Mouse (Mus musculus) retina, adult 2 months (tissue): Measurements from ENCODE around the gene Stat3.

Experiments
- DNase-seq: peaks from one replicate; pipeline ENCODE4 v3.0.0-alpha.2; 2012; ENCODE audit warnings: low read depth, low spot score

The Stat3 gene

DNA sequence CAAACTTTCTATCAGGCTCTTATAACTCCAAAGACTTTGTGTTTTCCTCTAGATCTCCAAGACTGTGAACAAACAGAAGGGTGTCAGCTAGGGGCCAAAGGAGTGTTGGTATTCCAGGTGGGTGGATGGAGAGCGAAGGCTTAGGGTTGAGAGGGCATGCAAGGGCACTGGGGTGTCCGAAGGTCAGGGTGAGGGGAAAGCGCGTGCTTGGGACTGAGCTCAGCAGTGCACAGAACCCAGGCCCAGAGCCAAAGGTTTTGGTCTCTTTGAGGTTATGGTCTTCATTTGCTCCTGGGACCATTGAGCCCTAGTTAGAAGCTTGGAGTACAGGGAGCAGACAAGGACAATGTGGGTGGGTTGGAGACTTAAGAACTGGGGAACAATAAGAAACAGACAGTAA is 84.2 kb downstream of the Stat3 start:
- no peak for DNase-seq

DNA sequence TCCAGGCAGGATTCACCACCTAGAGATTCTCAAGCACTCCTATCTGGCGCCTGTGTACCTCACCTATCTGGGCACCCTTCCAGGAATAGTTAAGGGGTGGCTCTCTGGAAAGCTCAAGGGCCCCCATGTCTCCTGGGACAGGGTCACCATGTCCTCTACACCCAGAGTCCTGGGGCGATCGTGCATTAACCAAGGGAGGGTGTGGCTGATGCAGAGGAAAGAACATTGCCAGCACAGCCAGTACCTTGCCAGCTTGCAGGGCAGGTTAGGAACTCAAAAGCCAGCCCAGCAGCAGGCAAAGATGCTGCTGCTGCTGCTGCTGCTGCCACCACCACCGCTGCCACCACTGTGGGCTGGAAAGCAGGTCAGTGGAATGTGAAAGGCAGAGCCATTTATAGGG is 85.1 kb downstream of the Stat3 start:
- no peak for DNase-seq

DNA sequence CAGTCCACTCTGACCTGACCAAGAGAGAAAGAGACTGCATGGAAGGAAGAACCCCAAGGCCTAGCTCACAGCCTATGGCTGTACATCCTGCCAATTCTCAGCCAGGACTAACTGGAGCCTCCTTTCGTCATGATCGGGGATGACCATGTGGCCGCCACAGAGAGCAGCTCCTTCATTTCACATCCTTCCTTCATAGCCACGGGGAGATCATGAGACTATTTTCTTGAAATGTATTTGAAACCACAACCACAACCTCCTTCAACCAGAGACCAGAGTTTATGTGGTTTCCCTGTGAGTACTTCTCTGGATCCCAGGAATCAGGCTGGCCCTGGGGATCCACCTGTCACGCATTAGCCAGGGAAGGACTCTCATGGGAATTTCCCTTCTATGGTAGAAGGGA is 86.3 kb downstream of the Stat3 start:
- no peak for DNase-seq

DNA sequence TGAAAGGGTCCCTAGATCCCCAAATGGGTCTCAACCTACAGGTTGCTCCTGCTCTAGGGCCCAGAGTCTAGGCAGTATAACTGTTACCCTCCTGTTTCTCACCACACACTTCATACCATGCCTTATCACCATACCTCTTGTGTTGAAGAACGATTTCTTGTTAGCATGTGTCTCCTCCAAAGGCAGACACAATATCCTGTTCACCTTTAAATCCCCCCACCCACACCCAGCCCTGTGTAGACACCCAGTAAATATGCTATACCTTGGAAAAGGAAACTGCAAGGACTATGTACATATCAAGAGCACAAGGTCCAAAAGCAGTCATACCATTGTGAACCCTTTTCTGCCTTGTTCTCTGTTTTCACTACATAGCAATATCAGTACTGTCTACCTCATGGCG is 87.3 kb downstream of the Stat3 start:
- DNase-seq, result no peak

DNA sequence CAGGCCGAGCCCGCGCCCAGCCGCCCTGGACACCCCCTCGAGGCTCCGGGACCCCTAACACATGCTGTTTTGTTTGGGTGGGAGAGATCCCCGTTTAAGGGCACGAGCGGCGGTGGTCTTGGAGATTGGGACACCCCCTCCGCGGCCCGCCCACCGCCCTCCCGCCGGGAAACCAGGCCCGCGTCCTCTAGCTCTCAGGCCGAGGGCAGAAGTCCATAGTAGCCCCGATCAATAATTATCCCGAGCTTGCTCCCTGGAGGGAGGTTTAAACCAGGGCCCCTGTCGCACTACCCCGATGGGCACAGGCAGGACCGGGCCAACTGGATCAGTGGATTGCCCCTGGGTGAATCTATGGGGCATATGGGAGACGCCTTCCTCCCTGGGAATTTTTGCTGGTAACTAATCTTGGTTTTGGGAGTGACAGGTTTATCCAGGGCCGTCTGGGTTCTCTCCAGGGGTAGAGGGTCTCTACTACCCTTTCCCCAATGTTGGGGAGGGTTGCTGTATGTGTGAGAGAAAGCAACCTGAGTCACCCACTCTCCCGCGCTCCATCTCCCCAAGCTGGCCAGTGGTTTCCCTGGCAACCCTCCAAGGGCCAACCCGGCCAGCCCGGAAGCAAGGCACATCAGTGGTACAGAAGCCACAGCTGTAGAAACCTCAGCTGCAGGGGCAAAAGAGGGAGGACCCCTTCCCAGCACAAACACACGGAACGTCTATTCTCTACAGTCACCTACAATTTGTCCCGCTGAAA is 88.4 kb downstream of the Stat3 start:
- DNase-seq, result no peak

DNA sequence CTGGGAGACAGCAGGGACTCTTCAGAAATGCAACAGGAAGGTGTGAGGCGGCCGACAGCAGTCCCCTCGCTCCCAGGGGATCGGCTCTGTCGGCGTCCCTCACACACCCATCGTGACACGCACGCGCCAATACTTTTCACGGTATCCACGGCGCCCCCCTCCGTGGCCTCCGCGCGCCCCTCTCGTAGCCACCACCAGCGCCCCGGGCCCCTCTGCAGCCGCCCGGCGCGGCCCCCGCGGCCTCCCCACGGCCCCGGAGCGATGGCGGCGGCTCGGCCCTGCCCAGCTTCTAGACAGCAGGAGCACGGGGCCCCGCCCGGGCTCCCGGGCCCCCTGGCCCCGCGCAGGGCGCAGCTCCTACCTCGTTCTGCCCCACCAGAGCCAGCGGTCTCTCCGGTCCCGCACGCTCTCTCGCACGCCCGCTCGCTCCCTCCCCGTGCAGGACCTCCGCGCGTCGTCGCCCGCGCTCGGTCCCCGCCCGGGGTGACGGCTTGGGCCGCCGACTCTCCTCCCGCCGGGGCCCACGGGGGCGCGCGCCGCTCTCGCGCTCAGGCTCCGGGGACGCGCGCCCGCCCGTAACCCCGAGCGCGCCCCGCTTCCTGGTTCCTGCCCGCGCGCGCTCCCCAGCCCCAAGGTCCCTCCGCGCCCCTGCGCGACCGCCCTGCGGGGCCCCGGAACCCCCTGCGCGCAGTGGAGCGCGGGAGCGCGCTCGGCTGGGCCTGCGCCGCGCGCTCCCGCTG is 89.1 kb downstream of the Stat3 start, which contains the start of gene Stat5b:
Stat5b (minus strand) TSS at position 687 of the 740 bp plus-strand sequence.
- no peak for DNase-seq

DNA sequence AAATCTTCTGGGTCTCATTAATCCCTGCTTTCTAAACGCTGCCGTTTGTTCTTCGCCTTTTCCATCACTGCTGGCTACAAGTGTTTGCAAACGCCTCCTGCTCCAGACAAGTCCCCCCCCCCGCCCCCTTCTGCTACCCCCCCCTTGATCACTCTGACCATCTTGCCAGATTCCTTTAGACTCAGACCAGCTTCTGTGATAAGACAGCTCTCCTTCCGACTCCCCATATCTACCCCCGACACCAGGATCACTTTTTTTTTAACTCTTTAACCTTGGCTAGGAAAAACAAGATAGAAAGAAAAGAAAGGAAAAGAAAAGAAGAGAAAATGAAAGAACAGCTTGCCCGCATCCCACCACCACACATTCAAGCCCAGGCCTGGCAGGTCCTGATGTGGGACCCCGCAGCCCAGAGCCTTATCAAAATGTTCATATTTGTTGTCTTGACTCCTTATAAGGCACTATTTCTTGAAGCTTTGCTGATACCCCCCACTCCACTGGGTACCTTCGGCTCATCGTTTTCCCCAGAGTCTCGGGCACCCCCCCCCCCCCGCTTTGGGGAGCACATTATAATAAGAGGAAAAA is 89.8 kb downstream of the Stat3 start:
- DNase-seq, result no peak

DNA sequence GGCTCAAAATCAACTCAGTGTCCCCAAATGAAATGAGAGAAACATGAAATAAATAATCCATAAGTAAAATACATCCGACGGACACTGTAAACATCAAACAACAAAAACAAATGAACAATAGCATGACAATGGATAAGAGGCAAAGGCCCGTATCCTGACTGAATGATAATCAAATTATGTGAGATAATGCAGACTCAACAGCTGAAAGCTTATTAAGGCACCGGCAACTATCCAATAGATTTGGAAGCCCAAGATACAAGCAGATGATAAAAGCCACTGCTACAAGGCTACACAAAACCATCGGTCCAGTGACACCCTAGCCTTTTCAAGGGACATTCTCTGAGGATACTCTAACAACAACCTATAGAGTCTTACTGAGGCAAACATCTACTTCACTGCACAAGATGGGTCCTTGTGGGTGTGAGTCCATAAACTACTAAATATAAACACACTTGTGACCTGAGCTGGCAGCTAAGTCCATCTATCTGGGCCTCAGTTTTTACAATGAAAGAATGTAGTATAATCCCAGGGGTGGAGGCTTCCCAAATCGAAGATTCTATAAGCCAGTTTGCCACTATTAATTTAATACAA is 90.5 kb downstream of the Stat3 start:
- no peak for DNase-seq

DNA sequence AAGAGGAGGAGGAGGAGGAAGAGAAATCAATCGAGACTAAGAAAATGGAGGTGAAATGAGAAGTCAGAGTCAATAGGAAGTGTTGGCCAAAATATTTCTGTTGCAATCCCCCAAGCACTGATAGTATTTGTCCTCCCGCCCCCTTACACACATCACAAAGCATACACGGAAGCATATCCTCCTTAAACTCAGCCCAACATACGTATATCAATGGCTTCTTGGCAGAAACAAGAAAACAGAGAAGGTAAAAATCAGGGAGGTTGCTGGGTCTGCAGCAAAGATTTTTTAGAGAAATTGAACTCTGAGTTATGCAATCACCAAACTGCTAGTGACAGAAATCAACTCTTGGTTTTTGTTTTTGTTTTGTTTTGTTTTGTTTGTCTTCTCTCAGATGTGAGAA is 91.3 kb downstream of the Stat3 start:
- DNase-seq, result no peak

DNA sequence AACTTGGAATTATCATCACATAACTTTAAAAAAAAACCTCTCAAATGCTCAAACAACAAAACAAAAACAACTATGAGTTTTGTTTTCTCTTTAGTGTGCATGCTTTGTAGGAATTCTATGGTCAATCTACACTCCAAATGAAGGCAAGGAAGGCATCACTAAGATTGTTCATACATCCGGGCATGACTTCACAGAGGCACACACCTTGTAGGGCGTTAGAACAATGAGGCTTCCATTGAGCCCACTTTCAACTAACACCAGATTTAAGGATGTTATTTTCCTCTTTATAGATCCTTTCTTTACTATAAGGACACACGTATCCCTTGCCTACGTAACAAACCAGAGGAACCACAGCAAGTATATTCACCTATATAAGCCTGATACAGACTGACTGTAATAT is 91.8 kb downstream of the Stat3 start:
- no peak for DNase-seq

DNA sequence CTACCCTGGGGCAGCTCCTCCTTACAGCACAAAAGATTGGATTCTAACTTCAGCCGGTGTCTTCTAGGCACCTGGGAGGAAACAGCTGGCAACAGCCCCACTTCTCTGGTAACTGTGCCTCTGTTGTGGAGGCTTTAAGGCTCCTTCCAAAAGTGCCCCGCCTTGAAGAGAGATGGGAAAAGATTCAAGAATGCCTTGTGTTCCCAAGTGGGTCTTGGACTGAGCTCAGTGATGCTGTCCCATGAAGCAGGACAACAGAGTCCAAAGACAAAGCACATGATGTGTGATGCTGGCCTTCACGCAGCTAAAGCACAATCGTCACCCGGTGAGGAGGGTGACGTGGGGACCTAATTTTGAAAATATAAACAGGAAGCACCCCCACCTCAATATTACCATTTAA is 93.5 kb downstream of the Stat3 start:
- DNase-seq, result no peak

DNA sequence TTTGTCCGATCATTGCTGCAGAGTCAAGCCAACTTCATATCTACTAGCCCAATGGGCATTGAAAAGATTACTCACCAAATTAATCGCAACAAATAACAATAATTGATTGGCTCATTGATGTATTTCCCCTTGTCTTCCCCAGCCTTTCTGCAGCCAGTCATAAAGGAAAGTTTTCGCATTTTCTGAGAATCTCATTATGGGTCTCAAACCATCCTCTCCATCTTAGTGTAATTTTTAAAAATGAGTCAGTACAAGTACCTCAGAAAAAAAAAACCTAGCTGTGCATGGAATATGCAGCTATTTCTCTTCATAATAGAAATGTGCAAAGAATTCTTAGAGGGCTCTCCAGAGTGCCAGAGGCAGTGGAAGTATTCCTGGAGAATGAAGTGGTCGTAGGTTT is 95.2 kb downstream of the Stat3 start:
- DNase-seq, result no peak

DNA sequence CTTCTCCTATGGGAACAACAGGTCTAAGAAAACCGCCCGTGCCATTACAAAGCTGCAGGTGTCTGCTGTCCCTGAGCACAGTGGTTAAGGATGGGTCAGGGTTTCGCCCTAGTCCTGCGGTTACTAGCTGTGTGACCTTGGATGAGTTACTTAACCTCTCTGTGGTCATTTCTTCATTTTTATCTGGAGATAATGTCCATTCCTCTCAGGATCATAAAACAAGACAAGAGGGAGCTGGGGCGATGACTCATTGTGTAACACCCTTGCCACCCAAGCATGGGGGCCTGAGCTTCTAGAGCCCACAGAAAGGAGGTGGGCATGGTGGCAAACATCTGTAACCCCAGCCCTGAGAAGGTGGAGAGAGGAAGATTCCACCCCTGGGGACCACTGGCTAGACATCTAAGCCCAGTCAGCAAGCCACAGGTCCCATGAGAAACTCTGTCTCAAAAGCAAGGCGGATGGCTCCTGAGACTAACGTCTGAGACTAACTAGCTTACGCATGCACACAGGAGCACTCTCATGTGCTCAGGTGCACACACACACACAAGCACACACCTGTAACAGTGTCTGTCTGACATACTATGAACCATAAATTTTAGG is 96.2 kb downstream of the Stat3 start:
- no peak for DNase-seq

DNA sequence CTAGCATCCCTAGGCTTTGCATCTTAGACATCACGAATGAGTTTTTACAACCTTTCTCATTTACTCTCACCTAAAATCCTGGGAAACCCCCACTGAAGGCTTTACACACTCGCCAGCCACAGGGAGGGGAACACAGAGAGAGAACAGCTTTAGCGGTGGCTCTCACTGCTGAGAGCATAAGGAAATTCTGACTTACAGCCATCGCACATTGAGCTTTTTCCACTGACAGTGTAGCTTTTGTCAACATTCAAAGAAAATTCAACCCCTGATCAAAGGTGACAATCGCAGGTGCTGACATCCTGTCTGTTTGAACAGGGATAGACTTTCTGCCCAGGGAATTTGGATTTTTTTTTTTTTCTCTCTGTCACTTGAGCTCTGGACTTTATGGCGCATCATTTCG is 97.3 kb downstream of the Stat3 start:
- no peak for DNase-seq

DNA sequence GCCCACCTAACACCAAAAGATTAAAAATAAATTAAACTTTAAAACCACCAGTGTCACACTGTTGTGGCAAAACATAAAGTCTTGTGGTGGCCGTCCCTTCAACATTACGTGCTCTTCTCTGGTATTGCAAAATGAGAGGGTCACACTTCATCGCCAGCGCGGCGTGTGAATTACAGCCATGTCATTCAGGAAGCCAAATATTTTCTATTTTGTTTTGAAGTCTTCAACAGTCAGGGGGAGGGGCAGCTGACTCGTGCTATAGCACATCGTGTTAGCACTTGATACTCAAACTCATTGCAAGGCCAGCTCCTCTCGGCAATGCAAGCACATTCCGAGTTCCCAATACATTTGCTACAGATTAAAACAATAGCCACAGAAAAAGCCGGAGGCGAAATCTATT is 98.5 kb downstream of the Stat3 start:
- DNase-seq, result no peak

DNA sequence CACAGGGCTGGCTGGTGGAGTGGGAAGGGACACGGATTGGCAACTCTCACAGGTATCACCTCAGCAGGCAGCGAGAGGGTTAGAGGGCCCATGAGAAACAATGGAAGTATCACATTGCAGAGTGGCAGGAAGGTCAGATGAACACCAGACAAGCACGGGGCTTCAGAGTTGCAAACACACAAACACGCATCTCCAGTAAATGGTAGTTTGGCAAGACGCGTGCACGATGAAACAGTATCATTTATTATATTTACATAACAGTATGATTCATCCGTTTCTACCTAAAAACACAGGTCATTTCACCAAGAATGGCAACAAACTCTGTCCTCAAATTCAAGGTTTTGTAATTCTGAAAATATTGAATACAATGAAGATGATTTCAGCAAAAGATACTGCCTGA is 99.8 kb downstream of the Stat3 start:
- no peak for DNase-seq

DNA sequence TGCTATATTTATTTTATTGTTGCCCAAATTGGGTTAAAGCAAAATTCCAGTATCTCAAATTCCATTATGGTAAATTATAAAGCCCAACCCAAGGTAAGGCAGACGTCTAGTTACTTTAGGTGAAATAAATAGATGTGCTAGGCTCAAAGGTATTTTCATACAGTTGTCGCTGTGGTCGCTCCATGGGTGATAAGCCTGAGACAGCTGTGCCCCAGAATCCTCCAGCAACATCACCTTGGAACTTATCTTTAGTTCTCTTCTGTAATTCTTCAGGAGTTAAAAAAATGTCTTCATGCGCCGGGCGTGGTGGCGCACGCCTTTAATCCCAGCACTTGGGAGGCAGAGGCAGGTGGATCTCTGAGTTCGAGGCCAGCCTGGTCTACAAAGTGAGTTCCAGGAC is 100.4 kb downstream of the Stat3 start:
- no peak for DNase-seq

DNA sequence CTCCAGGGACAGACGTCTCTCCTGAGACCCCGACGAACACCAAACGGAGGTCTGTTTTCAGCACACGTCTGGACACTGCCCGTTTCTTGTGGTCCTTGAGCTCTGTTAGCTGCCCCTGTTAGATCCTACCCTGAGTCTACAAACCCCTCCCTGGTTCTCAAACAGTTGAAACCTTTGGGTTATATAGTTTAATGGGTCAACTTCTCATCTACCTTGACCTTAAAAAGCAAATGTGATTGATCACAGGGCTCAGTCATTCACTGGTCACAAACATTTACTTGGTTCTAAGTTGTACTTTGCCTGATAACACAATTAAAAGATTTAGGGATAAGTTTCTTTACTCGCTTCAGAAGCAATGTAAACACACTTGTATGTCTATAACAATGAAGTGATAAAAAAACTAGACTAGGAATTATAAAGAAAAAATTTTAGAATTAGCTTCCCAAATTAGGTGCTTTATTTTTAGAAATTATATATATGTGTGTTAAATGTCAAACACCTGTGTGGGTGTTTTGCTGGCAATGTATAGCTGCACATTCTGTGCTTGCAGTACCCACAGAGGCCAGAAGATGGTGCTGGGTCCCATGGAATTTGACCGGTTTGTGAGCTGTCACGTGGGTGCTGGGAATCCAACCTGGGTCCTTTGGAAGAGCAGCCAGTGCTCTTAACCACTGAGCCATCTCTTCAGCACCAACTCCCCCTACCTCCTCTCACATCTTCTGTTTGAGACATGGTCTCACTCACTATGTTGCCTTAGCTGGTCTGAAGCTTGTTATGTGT is 102.2 kb downstream of the Stat3 start:
- DNase-seq, result no peak
